Mouse (Mus musculus) cerebellum, adult 9-10 months (tissue): ENCODE data around the gene Dpm3.
A peak's percentile ranks its signal among the peaks of the same experiment; 100 is the strongest.

ENCODE experiments used
- DNase-seq: peaks from one replicate; pipeline ENCODE4 v3.0.0; 2022

Dpm3 gene

DNA sequence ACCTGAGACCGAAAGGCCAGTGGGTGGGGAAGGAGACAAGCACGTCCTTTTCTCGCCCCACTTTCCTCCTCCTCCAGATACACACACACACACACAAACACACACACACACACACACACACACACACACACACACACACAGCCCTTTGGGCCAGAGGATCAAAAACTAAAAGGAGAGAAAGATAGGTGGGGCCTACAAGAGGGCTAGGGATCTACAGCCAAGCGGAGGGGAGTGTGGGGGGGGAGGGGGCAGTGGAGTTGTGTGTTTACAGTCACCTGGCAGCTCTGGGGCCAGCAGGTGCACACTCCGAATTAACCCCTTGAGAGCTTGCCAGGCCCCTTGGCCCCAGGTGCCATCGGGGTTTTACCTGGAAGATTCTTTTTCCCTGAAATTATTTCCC lies 26.5 kb upstream of the Dpm3 start:
- no peak for DNase-seq

DNA sequence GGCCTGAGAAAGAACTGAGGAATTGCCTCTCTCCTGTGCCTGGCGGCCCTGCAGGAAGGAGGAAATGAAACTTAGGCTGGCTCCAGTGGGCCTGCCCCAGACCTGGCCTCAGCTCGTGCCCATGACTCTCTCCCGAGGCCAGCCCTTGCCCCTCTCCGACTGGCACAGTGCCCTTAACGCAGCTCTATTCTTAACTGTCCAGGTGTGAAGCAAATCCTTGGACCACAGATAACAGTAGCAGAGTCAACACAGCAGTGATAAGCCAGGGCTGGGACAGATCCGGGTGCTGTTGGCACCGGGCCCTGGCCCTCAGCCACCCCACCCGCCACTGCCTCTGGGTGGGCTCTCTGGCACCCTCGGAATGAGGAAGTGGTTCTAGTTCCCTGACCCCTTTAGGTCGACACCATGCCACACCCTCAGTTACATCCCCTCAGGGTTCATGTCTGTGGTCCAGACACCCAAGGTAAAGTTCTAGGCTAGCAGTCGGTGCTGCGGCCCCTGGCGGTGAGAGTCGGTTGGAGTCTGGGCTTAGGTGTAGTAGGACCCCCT lies 25.5 kb upstream of the Dpm3 start:
- no peak for DNase-seq

DNA sequence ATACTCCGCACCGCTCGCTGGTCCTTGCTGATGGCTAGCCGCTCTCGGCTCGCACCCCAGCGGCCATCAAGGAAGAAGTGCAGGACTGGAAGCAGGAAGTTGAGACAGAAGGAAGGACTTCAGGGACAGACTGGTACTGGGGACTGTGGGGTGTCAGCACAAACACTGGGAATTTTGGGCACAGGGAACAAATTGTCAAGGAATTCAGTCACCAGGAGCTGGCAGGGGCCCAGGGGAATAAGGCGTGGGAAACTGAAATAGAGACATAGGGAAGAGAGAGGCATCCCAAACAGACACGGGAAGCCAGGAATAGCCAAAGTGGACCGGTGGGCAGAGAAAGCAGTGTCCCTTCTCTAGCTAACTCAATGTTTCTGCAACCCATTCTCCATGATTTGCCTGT lies 22.6 kb upstream of the Dpm3 start:
- DNase-seq, result peak; percentile 11

DNA sequence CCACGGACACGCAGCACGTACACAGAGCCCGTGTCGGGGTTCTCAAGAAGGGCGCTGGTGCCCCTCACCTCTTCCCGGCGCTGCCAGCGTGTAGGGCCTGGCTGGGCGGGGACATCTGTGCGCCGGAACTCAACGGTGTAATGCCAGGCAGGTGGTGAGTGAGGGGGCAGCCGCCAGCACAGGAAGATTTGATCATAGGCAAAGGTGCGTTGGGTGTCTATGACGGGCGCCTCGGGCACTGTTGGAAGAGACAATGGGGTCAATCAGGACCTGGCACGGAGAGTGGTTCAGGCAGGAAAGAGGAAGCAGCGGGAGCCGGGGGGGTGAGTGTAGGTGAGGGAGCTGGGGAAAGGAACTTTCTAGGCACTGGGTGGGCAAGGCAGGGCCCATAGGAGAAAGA lies 21.5 kb upstream of the Dpm3 start:
- peak; percentile 18 for DNase-seq

DNA sequence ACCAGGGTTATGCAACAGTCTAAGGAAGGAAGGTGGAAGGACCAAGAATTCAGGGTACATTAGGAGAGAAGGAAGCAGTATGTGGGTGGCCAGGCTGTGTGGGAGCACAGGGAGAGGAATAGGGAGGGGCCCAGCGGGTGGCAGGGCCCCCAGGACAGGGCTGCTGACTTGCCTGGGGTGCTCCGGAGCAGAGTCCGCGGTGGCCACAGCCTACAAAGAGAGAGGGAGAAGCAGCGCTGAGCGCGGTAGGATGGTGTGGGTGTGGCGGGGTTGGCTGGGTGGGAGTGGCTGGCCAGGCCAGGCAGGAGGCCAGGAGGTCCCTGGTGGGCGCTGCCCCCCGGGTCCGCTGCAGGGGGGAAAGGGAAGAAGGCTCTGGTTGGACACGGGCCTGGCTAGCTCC lies 20.7 kb upstream of the Dpm3 start:
- DNase-seq, result no peak

DNA sequence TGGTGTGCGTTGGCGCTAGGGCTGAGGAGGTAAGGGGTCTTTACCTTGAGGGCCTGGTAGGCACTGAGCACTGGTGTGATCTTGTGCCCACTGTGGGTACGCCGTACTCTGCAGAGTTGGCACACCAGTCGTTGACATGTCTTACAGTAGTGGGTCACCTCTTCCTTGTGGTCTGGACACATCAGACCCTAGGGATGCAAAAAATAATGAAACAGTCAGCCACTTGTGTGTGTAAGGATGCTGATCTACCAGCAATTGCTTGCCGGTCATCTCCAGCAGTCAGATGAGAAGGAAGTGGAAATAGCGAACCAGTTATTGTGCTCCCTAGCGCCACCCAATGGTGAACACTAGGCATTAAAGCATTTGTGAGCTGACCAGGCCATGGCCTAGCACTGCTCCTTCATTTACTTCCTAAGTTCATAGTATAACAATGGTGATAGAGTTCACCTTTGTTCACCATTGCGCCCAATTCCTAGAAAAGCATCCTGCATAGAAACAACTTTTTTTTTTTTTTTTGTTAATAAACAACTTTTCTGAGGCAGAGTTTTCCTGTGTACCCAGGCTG lies 16.7 kb upstream of the Dpm3 start:
- DNase-seq, result no peak

DNA sequence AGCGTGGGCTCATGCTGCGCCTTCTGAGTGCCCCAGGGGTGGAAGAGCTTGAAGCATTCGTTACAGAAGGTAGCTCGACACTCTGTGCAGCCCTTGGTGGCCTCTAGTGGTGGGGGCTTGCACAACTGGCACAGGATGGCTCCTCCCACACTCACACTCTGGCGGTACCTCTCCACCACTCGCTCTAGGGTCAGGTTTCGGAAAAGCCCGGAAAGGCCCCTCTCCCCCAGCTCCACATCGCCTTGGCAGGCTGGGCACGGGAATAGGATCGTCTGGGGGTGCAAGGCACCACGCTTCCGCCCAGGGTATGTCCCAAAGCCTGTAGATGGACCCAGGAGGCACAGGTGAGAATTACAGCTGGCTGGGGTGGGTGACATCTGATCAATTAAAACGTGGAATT lies 15.5 kb upstream of the Dpm3 start:
- DNase-seq, result peak; percentile 59

DNA sequence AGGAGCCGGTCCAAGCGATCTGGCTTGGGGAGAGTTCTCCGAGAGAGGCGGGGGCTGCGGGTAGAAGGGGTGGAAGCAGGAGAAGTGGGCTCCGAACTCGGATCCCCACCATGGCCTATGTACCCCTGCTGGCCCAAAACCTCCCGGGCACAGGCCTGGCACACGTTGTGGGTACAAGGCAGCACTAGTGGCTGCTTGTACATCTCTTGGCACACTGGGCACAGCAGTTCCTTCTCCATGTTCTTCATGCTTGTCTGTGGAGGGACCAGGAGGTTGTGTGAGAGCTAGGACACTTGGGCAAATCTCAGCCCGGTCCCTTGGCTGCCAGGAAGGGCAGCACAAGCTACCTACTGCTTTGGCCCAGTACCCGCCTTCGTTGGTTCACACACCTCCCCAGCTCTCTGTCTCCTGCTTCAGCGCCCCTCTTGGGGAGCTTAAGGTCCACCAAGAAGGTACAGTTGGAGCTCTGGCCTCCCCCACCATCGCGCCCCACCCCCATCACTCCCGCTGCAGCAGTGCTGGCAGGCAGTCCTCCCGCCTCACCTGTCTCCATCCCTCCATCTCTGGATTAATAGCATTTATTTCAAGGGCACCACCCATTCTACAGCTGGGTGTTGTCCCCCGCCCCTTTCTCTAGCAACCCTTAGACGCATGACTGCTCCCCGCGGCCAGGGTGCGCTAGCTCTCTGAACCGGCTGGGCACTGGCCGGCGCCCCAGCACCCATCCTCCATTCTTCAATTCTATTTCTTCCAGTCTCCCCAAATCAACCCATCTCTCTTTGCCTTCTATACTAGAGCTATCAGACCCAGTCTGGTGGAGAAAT lies 14.8 kb upstream of the Dpm3 start:
- DNase-seq, result peak; percentile 69

DNA sequence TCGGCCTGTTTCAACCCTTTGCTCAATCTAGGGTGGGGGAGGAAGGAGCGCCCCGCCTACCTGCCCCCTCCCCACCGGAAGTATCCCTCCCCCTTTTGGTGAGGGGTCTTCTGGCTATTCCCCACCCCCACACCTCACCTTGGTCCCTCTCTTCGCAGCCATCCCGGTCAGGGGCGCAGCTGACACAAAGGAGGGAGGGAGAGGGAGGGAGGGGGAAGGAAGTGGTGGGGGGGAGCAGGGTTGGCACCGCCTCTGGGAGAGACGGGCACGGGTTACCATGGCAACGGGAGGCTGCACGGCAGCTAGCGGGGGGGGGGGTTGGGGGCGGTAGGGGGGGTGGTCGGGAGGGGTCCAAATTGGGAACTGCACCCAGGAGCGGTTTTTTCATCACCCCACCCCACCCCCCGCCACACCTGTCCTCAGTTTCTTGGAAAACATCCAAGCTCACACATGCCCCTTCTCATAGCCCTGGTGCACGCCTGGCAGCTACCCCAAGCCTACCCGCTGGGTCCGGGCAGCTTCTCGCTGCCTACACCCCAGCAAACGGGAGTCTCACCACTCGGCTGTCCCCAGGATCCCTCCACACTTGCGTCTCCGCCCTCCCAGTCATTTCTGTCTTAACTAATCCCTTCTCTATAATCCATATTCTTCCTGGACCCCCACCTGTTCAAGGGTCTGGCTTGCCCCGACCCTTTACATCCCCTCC lies 14.0 kb upstream of the Dpm3 start:
- DNase-seq, result peak; percentile 66

DNA sequence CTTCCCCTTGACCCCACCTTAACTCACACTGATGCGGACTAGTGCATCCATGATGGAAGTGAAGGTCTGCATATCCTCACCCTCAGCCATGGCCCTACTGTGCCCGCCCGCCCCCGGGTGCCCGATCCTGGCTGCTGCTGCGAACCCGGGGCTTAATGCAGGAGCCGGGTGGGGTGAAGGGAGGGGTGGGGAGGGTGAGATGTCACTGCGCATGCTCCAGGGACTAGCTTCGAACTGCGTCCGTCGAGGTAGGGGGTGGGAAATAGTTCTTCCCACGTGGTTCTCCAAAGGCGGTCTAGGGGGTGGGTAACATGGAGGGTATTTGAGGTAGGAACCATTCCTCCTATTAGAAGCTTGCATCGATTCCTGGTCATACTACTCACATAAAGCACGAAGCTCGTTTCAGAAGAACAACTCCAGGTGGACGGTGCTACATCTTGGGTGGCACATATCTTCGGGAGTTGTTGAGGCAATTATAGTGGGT lies 13.4 kb upstream of the Dpm3 start, which contains the start of gene Krtcap2:
TSS of gene Krtcap2 (plus strand) at position 279 of the 484 bp plus-strand sequence.
- no peak for DNase-seq

DNA sequence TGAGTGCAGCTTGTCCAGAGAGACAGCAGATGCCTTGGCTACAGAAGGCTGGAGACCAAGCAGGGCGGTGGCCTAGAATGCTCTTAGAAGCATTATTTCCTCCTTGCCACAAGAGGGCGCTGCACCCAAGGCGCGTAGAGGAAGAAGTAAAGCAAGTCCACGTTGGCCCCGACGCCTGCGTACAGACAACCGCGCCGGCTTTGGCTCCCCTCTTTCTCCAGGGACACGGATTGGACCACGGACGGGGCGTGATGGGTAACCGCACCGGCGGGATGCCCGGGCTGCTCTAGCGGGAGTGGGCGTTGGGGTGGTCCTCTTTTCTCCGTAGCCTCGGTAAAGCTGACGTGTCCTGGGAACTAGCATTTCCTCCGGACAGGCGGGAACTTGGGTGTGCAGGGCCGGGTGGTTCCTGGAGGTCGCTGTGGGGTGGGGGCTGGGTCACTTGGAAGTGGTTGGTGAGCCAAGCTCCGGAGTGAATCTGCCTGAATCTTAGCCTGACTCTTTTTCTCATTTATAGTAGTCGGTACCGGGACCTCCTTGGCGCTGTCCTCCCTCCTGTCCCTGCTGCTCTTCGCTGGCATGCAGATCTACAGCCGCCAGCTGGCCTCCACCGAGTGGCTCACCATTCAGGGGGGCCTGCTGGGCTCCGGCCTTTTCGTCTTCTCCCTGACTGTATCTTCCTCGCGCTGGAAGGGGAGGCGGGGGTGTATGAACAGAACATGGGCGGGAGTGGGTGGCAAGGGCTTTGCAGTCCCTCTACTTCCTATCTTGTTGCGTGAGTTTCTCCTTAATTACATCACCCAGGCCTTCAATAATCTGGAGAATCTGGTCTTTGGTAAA lies 12.7 kb upstream of the Dpm3 start, which contains the start of gene Trim46:
TSS of gene Trim46 (minus strand) at position 49 of the 840 bp plus-strand sequence.
- DNase-seq, result peak; percentile 63

DNA sequence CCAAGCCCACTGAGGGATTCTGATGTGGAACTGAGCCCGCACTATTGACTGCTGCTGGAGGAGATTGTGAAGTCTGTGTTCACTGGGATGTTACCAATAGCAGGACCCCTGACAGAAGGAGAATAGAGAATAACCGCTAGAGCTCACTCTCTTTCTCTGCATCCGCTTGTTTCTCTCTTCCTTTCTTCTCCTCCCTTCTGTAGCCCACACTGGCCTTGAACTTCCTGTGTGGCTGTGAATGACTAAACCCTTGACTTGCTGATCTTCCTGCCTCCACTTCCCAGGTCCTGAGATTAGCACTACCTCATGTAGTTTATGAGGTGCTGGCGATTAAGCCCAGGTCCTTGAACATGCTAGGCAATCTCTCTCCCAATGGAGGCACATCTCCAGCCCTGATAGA lies 11.7 kb upstream of the Dpm3 start:
- DNase-seq, result peak; percentile 36

DNA sequence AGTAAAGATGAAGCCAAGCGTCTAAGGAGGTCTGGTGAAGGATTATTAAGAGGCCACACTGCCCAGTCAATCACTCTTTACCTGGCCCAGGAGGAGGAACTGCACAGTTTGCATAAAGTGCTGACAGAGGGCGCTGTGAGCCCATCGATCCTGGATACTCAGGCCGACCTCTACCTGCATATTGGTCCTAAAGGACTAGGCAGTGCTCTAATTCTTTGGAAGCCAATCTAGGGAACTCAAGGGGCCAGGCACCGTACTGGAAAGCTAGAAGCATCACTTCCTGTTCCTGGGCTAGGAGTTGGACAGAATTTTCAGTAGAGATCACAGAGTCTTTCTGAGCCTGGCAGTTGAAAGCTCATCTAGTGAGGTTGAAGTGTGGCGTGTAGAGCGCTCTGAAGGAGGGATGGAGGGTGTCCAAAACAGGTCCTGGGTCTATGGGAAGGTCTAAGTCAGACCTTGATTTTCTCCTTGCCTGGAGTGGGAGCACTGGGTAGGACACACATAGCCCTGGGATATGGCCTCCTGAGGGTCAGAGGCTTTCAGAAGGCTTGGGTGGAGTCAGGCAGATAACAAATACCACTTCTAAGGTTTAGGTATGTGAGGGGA lies 8.6 kb upstream of the Dpm3 start:
- DNase-seq, result peak; percentile 29

DNA sequence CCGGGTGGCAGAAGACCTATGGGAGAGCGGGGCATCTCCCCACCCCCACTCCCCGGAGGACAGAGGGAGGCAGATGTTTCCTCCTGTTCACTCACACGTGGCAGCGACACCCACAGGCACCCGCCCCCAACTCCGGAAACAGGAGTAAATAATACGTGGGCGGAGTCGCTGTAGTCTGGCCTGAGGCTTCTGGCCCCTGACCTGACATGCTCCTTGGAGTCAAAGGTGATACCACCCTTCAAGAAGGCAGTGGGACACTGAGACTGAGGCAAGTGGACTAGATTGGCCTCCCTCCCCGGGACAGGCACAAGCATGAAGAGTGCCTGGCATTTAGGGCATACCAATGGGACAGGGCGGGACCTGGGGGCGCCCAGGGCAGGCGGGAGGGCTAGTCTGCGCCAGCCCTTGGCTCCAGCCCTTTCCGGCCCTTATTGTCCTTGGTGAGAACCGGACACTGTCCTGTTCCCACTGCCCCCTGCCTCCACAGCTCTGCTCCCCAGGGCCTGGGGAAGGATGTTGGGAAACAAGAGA lies 7.7 kb upstream of the Dpm3 start:
- DNase-seq, result peak; percentile 18

DNA sequence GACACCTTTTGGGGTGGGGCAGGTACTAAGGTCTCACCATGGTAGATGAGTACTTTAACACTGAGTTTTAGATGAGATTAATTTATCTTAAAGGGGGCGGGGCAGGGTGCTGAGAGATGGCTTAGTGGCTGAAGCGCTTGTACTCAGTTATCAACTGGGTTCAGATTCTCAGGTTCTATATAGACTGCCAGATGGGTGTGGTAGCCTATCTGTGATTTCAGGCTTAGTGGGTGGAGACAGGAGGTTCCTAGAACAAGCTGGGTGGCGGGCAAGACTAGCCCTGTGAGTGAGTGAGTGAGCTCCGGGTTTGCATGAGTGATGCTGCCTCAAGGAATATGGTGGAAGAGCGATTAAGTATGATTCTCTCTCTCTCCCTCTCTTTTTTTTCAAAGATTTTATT lies 4.2 kb upstream of the Dpm3 start:
- no peak for DNase-seq

DNA sequence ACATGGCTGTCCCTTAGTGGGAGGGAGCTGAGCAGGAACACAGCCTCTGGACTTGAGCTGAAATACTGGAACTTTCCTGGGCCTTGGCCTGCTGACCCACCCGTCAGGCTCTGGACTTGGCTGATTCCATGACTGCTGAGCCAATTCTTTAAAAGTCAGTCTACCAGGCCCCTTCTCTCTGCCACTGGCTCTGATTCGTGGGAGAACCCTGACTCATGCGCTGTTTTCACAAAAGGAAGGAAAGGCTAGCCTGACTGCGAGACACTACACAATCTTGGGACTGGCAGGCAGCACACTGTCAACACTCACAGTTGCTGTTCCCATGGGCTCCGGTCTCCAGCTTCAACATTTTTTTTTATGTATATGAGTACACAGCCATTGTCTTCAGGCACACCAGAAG lies 3.0 kb upstream of the Dpm3 start:
- no peak for DNase-seq

DNA sequence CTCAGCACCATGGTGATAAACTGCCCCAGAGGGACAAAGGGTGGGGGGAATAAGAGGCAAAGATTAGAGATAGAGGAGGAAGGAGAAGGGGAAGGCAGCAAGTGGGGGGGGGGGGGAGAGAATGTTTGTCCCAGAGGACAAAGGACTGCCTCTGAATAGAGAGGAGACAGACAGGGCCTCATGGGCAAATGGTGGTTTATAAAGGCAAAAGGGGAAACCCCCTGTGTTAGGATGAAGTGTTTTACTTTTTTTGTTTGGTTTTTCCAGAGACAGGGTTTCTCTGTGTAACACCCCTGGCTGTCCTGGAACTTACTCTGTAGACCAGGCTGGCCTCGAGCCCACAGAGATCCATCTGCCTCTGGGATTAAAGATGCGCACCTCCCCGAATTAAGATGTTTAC lies 1.1 kb downstream of the Dpm3 start:
- no peak for DNase-seq

DNA sequence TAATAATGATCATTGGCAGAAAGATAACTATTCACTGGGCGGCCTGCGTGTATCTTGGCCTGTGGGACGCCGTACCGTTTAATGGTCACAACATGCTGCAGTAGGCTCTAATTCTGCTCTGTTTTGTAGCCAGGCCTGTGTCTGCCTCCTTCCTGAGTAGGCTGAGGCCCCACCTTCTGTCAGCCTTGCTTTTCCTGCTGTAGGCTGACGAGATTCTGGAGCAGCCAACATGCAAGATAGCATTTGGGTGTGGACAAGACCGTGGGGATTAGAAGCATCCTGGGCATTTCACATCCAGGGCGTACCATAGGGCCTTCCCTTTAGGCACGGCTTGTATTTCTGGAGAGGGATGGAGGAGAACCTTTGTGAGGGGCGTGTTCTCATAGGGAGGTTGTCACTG lies 3.3 kb downstream of the Dpm3 start:
- DNase-seq, result peak; percentile 3

DNA sequence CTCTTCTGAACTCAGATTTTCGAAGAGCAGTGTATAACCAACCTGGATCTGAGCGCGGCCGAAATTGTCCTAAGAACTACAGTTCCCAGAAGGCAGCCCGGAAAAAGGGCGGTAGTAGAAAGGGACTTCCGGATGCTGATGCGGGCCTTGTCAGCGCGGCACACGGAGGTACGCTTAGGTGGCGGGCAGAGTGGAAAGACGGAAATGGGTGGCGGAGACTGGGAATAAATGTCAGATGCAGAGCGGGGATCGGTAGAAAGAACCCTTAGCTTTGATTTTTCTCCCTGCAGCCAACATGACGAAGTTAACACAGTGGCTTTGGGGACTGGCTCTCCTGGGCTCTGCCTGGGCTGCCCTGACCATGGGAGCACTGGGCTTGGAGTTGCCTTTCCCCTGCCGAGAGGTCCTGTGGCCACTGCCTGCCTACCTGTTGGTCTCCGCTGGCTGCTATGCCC lies 7.3 kb downstream of the Dpm3 start:
- peak; percentile 84 for DNase-seq

DNA sequence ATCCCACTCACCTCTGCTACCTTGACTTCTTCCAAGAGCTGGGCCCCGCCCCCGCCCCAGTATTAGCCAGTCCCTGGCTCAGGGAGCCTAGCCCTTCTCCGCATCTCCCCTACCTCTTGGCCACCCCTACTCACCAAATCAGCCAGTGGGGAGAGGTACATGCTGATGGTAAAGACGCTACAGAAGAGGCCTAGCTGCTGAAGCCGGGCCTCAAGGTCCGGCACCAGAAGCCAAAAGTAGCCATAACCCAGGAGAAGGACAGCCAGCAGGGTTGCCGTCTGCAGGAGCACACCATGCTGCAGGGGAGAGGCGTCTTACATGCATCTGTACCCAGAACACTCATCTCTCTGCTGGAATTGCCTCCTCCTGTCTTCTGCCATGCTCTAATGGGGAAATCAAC lies 9.8 kb downstream of the Dpm3 start:
- no peak for DNase-seq

DNA sequence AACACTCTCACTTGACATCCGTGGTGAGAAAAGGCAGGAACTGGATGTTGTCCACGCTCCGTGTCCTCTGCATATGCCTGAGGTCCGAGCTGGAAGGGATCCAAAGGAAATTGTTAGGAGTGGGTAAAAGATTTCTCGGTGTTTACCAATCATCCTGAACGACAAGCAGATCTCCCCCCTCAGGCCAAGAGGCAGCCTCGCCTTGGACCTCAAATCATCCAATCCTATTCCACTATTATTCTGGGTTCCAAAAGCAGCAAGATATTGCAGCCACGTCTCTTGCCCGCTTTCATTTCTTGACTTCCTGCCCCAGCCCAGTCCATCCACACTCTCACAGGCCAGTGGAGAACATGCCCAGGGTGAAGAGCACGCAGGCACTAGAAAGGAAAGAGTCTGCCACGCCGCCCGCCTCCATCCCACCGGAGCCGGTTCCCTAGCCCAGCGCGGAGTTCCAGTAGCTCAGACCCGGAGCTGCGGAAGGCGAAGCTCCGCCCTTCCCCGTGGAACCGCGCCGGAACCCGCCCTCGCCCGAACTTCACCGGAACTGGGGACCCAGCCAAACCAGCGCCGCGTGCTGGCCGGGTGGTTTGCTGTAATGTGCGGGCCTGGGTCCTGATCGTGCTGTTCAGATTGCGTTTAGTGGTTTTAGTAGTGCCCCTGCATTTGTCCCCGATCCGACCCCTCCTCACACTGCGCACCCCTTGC lies 11.0 kb downstream of the Dpm3 start, which contains the start of gene Slc50a1:
TSS of gene Slc50a1 (minus strand) at position 520 of the 705 bp plus-strand sequence.
- DNase-seq, result peak; percentile 80
